Mouse (Mus musculus): Measurements from ENCODE around the gene Nmnat2.

Nmnat2 gene

GRCm38 (mm10) chr1:153093172-153093571, 138.4 kb downstream of the Nmnat2 start:
- DNase-seq (ENCODE audit: low read depth, low spot score), result peak; percentile 96

- peak; percentile 87 for DNase-seq (ENCODE audit: low read depth, low spot score)
Measured at GRCm38 (mm10) chr1:153093581-153093980, 138.8 kb downstream of the Nmnat2 start.

- peak; percentile 78 for DNase-seq (ENCODE audit: low read depth, low spot score)
Measured at GRCm38 (mm10) chr1:153094226-153095076, 139.7 kb downstream of the Nmnat2 start.

- peak; percentile 96 for DNase-seq (ENCODE audit: low read depth, low spot score)
Measured at GRCm38 (mm10) chr1:153095328-153095727, 140.5 kb downstream of the Nmnat2 start.

- DNase-seq (ENCODE audit: low read depth, low spot score), result peak; percentile 95
Measured at GRCm38 (mm10) chr1:153095826-153096727, 141.3 kb downstream of the Nmnat2 start.

GRCm38 (mm10) chr1:153097017-153097675, 142.4 kb downstream of the Nmnat2 start:
- DNase-seq (ENCODE audit: low read depth, low spot score), result peak; percentile 83

GRCm38 (mm10) chr1:153098586-153098985, 143.8 kb downstream of the Nmnat2 start:
- peak; percentile 73 for DNase-seq (ENCODE audit: low read depth, low spot score)

- DNase-seq (ENCODE audit: low read depth, low spot score), result no peak
Measured at GRCm38 (mm10) chr1:153100912-153101311, 146.1 kb downstream of the Nmnat2 start.

GRCm38 (mm10) chr1:153101327-153101880, 146.6 kb downstream of the Nmnat2 start:
- peak; percentile 91 for DNase-seq (ENCODE audit: low read depth, low spot score)

GRCm38 (mm10) chr1:153102296-153103185, 147.7 kb downstream of the Nmnat2 start:
- peak; percentile 24 for DNase-seq (ENCODE audit: low read depth, low spot score)

- peak; percentile 49 for DNase-seq (ENCODE audit: low read depth, low spot score)
Measured at GRCm38 (mm10) chr1:153103186-153103554, 148.4 kb downstream of the Nmnat2 start.

GRCm38 (mm10) chr1:153104804-153105203, 150.0 kb downstream of the Nmnat2 start:
- DNase-seq (ENCODE audit: low read depth, low spot score), result no peak

- no peak for DNase-seq (ENCODE audit: low read depth, low spot score)
Measured at GRCm38 (mm10) chr1:153107866-153108265, 153.1 kb downstream of the Nmnat2 start.

GRCm38 (mm10) chr1:153109346-153109745, 154.6 kb downstream of the Nmnat2 start:
- DNase-seq (ENCODE audit: low read depth, low spot score), result peak; percentile 89

GRCm38 (mm10) chr1:153109836-153110235, 155.0 kb downstream of the Nmnat2 start:
- DNase-seq (ENCODE audit: low read depth, low spot score), result peak; percentile 59

- no peak for DNase-seq (ENCODE audit: low read depth, low spot score)
Measured at GRCm38 (mm10) chr1:153111596-153111995, 156.8 kb downstream of the Nmnat2 start.

- DNase-seq (ENCODE audit: low read depth, low spot score), result peak; percentile 61
Measured at GRCm38 (mm10) chr1:153115315-153115714, 160.5 kb downstream of the Nmnat2 start.

GRCm38 (mm10) chr1:153120544-153120943, 165.8 kb downstream of the Nmnat2 start:
- DNase-seq (ENCODE audit: low read depth, low spot score), result no peak

GRCm38 (mm10) chr1:153121320-153121719, 166.5 kb downstream of the Nmnat2 start:
- no peak for DNase-seq (ENCODE audit: low read depth, low spot score)

GRCm38 (mm10) chr1:153122764-153123163, 168.0 kb downstream of the Nmnat2 start:
- DNase-seq (ENCODE audit: low read depth, low spot score), result no peak
